Mouse (Mus musculus): Measurements from ENCODE around the gene Eefsec.

Eefsec gene

GRCm38 (mm10) chr6:88342965-88343364 lies 103.4 kb downstream of the Eefsec start:
- no peak for DNase-seq (ENCODE audit: low read depth, low spot score)

- no peak for DNase-seq (ENCODE audit: low read depth, low spot score)
These were observed 105.2 kb downstream of the Eefsec start for GRCm38 (mm10) chr6:88341182-88341581.

DNA sequence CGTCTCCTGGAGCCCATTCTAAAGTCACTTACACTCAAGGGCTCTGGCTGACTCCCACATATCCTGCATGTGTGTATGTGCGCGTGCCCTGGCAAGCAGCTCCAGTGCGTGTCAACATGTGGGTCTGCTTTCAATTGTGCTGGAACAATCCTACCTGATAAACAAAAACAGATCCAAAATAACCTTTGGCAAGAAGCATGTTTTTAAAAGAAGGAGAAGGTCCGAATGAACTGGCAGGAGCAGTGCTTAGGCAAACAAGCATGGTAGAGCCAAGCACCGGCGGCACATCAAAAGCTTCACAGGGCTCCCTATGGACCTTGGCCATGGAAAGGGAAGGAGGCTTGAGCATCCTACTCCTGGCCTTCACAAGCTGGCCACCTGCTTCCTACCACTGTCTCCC lies 105.6 kb downstream of the Eefsec start:
- DNase-seq (ENCODE audit: low read depth, low spot score) = no peak

DNA sequence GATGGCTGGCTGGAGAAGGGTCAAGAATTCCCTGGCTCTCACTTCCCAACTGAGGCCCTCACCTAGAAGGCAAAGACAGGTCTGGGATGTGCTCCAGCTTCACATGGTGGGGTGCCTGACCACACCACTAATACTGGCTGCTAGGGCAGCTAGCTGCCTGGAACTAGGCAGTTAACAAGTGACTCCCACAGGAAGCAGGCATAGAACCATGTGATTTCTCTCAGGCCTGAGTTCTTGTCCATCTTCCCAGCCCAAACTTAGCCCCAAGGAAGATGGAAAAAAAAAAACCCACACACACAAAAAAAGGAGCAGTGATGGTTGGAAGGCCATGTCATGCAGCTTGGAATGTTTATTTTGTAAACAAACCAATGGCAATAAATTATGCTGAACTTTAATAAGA lies 117.0 kb downstream of the Eefsec start:
- DNase-seq (ENCODE audit: low read depth, low spot score) = no peak

DNA sequence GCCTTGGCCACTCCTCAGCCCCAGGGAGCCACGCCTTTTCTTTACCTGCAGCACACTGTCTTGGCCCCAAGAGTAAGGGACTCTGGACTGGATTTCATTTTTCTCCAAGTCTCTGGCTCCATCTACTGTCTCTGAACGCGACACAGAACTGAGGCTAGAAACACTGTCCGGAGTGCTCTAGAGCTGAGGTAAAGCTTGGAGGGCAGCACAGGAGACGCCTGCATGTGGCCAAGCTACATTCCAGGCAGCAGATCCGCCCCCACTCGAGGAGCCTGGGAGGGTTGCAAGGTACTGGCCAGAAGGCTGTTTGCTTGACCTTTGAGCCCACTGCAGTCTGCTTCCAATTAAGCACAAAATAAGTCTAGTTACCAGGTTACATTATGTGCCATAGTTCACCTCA lies 124.5 kb downstream of the Eefsec start:
- no peak for DNase-seq (ENCODE audit: low read depth, low spot score)

DNA sequence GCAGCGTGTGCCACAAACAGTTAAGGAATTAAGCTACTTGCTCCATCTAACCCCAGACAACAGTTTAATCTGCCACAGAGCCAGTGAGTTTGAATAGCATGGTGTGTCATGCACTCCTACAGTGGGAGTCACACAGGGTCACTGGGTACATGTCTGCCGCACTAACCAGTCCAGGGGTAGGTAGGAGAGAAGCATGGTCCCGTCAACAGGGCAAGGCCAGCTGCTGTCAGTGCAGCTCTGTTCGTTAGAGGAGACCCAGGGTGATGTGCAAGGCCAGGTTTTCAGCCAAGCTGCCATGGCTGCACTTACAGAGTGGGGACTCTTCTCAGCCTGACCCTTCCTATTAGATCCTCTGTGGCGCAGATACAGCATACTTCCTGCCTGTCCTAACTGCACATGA lies 125.1 kb downstream of the Eefsec start:
- DNase-seq (ENCODE audit: low read depth, low spot score) = no peak

- no peak for DNase-seq (ENCODE audit: low read depth, low spot score)
These were observed 126.6 kb downstream of the Eefsec start for GRCm38 (mm10) chr6:88319735-88320134.

DNA sequence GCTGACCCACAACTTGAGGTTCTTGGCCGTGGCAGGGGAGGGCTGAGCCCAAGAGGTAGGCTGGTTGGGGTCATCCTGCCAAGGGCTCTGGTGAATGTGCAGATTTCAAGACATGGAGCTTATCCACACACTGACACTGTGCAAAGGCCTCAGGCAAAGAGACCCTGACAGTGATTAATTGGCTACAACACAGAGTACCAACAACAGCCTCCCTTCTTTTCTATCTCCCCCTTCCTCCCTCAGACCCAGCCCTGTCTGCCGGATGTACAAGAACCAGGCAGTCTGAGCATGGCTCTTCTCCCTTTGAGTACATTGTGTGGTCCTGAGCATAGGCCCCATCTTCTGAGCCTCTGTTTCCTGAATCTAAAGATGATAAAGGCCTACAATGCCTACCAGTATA lies 131.0 kb downstream of the Eefsec start:
- no peak for DNase-seq (ENCODE audit: low read depth, low spot score)

- DNase-seq (ENCODE audit: low read depth, low spot score) = no peak
These were observed 132.4 kb downstream of the Eefsec start for GRCm38 (mm10) chr6:88313937-88314336.

DNA sequence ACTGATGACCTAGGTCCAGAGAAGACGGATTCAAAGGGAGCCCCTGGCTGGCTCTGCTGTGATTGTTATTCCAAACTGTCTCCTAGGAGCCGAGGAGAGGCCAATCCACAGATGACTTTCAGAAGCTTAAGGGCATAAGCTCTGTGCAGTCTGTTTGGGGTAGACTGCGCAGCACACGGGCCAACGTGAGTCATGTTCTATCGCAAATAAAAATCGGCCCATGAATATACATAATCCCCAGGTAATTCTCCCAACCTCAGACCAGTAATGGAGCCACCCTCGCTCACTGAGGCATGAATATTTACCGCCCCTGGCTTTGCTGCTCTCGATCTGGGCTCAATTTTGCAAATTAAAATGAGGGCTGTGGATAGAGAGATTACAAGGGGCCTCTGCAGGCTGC lies 134.7 kb downstream of the Eefsec start:
- no peak for DNase-seq (ENCODE audit: low read depth, low spot score)

- no peak for DNase-seq (ENCODE audit: low read depth, low spot score)
These were observed 140.1 kb downstream of the Eefsec start for GRCm38 (mm10) chr6:88306100-88306746.

DNA sequence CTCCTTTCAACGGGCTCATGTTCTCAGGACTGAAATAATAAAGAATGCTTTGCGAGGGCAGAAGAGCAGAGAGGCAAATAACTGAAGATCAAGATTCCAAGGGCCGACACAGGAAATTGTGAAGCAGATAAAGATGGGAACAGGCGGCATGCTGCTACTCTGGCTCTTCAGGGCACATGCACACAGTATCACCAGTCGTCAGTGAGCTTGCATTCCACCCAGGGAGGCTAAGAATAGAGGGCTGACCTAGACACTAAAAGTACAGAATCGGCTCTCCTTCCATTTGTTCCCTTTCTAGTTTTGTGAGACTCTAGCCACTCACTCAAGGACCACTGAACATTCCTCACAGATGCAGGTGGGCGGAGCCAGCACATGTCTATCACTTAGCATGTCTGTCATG lies 145.1 kb downstream of the Eefsec start:
- no peak for DNase-seq (ENCODE audit: low read depth, low spot score)

DNA sequence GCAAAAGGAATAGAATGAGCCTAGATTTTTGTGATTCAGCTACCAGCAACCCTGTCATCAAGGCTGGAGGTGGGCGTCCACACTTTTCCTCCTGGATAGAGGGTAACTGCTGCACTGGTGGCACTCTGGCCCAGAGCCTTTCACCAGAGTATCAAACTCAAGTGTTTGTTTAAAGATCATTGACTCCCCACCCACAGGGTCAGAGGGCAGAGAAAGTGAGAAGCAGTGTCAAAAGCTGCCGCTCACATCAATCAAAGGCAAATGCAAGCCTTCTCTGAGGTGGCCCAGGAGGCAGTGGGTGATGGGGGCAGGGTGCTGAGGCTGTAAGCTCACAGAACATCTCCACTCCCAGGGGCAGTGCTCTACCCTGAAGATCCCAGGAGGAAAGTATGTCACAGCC lies 146.8 kb downstream of the Eefsec start:
- DNase-seq (ENCODE audit: low read depth, low spot score) = no peak

GRCm38 (mm10) chr6:88292274-88292909 lies 153.9 kb downstream of the Eefsec start:
- DNase-seq (ENCODE audit: low read depth, low spot score) = no peak

DNA sequence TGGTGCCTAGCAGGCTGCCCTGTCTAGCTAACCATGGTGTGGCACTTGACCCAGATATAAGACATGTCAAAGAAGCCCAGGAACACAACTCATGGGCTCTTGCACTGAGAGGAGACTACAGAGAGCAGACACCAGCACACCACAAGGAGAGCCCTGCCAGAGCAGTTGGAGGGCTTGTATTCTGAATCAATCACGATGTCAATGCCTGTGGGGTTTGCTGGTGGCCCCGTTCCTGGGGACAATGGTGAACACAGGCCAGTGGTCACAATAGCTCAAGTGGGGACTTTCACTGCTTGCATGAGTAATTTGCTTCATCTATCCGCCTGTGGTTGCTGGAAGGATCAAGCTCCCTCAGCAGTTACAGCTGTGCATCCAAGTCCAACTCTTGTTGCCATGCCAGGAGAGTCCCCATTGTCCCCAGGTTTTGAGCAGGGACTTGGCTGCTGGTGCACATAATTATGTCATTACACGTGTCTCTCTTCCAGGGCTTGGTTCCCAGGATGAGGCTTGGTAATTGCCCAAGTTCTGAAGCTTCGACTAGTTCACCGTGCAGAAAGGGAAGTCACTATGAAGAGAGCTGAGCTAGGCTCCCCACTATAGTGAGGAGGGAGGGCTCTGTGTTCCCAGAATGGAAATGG lies 156.1 kb downstream of the Eefsec start:
- DNase-seq (ENCODE audit: low read depth, low spot score) = no peak

GRCm38 (mm10) chr6:88278141-88278540 lies 168.2 kb downstream of the Eefsec start:
- DNase-seq (ENCODE audit: low read depth, low spot score) = no peak

DNA sequence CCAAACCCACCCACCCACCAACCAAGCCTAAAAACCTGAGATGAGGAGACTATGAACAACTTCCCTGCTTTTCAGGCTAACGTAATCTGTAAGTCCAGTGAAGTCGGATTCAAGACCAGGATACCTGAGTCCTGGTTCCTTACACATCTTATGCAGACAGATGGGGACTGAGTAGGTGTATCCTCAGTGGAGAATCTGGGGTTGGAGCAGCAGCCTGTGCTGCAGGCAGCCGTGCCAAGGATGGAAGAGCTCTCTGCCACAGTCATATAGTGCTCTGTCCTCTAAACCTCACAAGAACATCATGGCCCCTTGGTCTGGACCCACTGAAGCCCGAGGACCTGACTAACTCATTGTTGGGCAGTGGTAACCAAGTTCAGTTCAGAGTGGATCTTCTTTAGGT lies 169.1 kb downstream of the Eefsec start:
- DNase-seq (ENCODE audit: low read depth, low spot score) = no peak

DNA sequence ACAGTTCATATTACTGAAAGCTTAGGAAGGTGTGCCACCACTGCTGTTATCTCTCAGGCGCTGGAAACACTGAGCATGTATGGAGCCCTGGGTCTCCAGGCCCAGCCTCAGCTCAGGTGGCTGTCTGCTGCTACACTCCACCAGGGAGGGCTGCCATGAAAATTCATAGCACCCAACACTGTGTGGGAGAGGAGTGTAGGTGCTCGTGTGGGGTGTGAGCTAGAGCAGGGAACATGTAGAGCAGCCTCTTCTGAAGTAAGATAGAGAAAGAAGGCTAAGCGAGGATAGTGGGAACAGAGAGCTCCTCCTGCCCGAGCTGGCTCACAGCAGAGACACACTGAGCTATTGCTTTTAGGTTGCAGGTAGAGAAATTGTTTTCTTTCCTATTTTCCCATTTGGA lies 170.1 kb downstream of the Eefsec start:
- no peak for DNase-seq (ENCODE audit: low read depth, low spot score)

GRCm38 (mm10) chr6:88274623-88275022 lies 171.7 kb downstream of the Eefsec start:
- no peak for DNase-seq (ENCODE audit: low read depth, low spot score)

DNA sequence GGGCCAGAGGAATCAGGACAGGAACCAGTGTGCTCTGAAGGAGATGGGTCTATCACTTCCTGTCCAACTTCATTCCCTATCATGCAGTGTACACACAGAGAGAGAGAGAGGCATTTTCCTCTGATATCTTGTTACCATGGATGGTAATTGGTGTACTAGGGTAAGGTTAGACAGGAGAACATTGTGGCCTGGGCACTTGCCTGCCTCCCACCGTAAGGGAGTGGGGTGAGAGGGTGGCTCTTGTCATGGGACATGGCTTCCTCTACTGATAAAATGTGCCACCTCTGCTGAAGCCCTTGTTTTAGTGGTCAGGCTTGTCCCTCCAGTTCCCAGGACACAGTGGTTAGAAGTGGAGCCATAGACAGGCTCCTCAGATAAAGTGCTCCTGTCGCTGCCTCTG lies 178.4 kb downstream of the Eefsec start:
- DNase-seq (ENCODE audit: low read depth, low spot score) = no peak

GRCm38 (mm10) chr6:88267068-88267467 lies 179.3 kb downstream of the Eefsec start:
- no peak for DNase-seq (ENCODE audit: low read depth, low spot score)

- no peak for DNase-seq (ENCODE audit: low read depth, low spot score)
These were observed 180.3 kb downstream of the Eefsec start for GRCm38 (mm10) chr6:88266055-88266454.

GRCm38 (mm10) chr6:88265355-88265754 lies 181.0 kb downstream of the Eefsec start:
- DNase-seq (ENCODE audit: low read depth, low spot score) = no peak
